Mouse (Mus musculus) MEL (cell line): ENCODE results near the gene Tnfrsf8.

ENCODE experiments used
- CHD1 ChIP-seq: IDR thresholded peaks from 2 replicates; pipeline ENCODE4 v1.6.1; 2012; ENCODE audit warnings: low read depth, mild to moderate bottlenecking, inconsistent platforms, low read length, improper control_type of control experiment
- CTCF ChIP-seq, 3 experiments: IDR thresholded peaks in 2 of 3; conservative IDR thresholded peaks in 1 of 3; 2 replicates each; pipeline ENCODE4 v1.5.1; 2011 to 2012; ENCODE audit warnings: low read length in 3 of 3, low read depth in 2 of 3, mild to moderate bottlenecking in 2 of 3, improper control_type of control experiment in 1 of 3, inconsistent platforms in 1 of 3, mixed read lengths in 1 of 3, moderate library complexity in 1 of 3; ENCODE audit not compliant: control insufficient read depth in 1 of 3, insufficient read depth in 1 of 3, poor library complexity in 1 of 3, severe bottlenecking in 1 of 3
- EP300 ChIP-seq, 2 experiments: IDR thresholded peaks; 2 replicates each; pipeline ENCODE4 v1.6.1; 2011; ENCODE audit warnings: improper control_type of control experiment in 2 of 2, low read length in 2 of 2, low read depth in 1 of 2, mild to moderate bottlenecking in 1 of 2
- ETS1 ChIP-seq: IDR thresholded peaks from 2 replicates; pipeline ENCODE4 v1.6.1; 2012; ENCODE audit warnings: low read depth, mild to moderate bottlenecking, inconsistent platforms, low read length, improper control_type of control experiment, moderate library complexity
- GATA1 ChIP-seq: IDR thresholded peaks from 2 replicates; pipeline ENCODE4 v1.6.1; 2011; ENCODE audit warnings: low read depth, low read length, improper control_type of control experiment
- HCFC1 ChIP-seq: IDR thresholded peaks from 2 replicates; pipeline ENCODE4 v1.6.1; 2012; ENCODE audit warnings: low read depth, mild to moderate bottlenecking, inconsistent platforms, low read length, improper control_type of control experiment, moderate library complexity
- MXI1 ChIP-seq: IDR thresholded peaks from 2 replicates; pipeline ENCODE4 v1.6.1; 2011; ENCODE audit warnings: mild to moderate bottlenecking, low read depth, low read length, improper control_type of control experiment
- NRF1 ChIP-seq: IDR thresholded peaks from 2 replicates; pipeline ENCODE4 v1.6.1; 2014; ENCODE audit warnings: low read depth, mild to moderate bottlenecking, inconsistent platforms, low read length, improper control_type of control experiment, moderate library complexity; ENCODE audit not compliant: poor library complexity, insufficient read depth, severe bottlenecking
- POLR2A ChIP-seq, 2 experiments: IDR thresholded peaks; 2 replicates each; pipeline ENCODE4 v1.6.1; 2011 to 2012; ENCODE audit warnings: low read length in 2 of 2, mild to moderate bottlenecking in 2 of 2, control low read depth in 1 of 2, improper control_type of control experiment in 1 of 2, low read depth in 1 of 2, moderate library complexity in 1 of 2; ENCODE audit not compliant: control insufficient read depth in 1 of 2, insufficient read depth in 1 of 2, poor library complexity in 1 of 2
- SIN3A ChIP-seq: IDR thresholded peaks from 2 replicates; pipeline ENCODE4 v1.6.1; 2012; ENCODE audit warnings: low read length, improper control_type of control experiment, inconsistent platforms
- TAL1 ChIP-seq: IDR thresholded peaks from 2 replicates; pipeline ENCODE4 v1.6.1; 2012; ENCODE audit warnings: mild to moderate bottlenecking, inconsistent platforms, low read length, moderate library complexity, mixed read lengths
- TCF12 ChIP-seq: IDR thresholded peaks from 2 replicates; pipeline ENCODE4 v1.6.1; 2014; ENCODE audit warnings: low read depth, mild to moderate bottlenecking, inconsistent platforms, low read length, improper control_type of control experiment, moderate library complexity
- USF1 ChIP-seq: IDR thresholded peaks from 2 replicates; pipeline ENCODE4 v1.6.1; 2014; ENCODE audit warnings: low read depth, mild to moderate bottlenecking, inconsistent platforms, low read length, improper control_type of control experiment, moderate library complexity
- ZMIZ1 ChIP-seq: IDR thresholded peaks from 2 replicates; pipeline ENCODE4 v1.6.1; 2012; ENCODE audit warnings: low read depth, mild to moderate bottlenecking, inconsistent platforms, low read length, improper control_type of control experiment, moderate library complexity

DNA sequence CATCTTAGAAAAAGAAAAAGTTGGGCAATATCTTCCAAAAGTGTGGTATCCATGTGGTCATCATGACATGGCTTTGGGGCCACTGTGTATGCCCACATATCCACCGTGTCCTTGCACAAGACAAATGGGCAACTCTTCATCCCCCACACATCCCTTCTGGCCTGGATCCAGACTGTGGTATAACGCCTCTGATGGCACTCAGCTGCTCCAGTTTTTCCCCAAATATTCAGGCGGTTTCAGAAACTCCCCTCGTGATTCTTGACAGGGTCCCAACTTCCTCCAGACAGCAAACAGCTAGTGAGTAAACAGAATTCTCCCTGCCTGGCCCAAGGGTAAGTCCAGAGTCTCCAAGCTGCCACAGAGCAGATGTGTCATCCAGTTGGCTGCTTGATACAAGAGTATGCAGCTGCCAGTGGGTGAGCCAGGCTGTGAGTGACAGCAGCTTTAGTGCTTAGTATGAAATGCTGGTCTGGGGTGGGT lies 47.3 kb downstream of the Tnfrsf8 start:
- no peak for TF ChIP-seq TCF12
- TF ChIP-seq EP300 (IDR thresholded peaks at IDR 0.05; ENCODE audit: low read depth in 1 of 2, low read length in 2 of 2) = no peak
- no peak for TF ChIP-seq CTCF (IDR thresholded peaks at IDR 0.05 in 2 of 3, conservative IDR thresholded peaks at IDR 0.05 in 1 of 3; ENCODE audit: control insufficient read depth in 1 of 3, insufficient read depth in 1 of 3, low read depth in 2 of 3, low read length in 3 of 3, poor library complexity in 1 of 3, severe bottlenecking in 1 of 3)
- TF ChIP-seq MXI1 = no peak
- no peak for TF ChIP-seq POLR2A (IDR thresholded peaks at IDR 0.05; ENCODE audit: control insufficient read depth in 1 of 2, insufficient read depth in 1 of 2, low read depth in 1 of 2, low read length in 2 of 2, poor library complexity in 1 of 2)
- TF ChIP-seq HCFC1 = no peak
- TF ChIP-seq NRF1 = no peak
- TF ChIP-seq TAL1 = no peak
- TF ChIP-seq CHD1 = no peak
- no peak for TF ChIP-seq GATA1
- TF ChIP-seq USF1 = no peak
- no peak for TF ChIP-seq ZMIZ1
- no peak for TF ChIP-seq SIN3A
- no peak for TF ChIP-seq ETS1
